Mouse (Mus musculus): ENCODE results near the gene Zfyve9.

DNA sequence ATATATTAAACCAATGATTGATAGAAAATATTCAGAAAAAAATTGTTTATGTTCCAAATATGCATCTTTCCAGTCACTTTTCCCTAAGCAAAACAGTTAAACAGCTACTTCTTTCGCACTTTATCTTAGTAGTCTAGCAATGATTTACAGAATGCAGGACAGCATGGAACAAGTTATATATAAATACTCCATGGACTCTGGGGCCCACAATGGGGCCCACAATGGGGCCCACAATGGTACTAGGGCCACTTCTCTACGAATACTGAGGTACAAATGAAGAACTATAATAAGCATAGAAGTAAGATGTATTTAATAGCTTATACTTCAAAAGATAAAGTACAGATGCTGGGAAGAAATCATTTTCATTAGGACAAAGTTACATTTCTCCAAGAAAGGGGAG, 56.5 kb downstream of the Zfyve9 start:
- TF ChIP-seq CTCF (IDR thresholded peaks at IDR 0.05), result no peak
- TF ChIP-seq POLR2A (IDR thresholded peaks at IDR 0.05; ENCODE audit: insufficient read depth, low read depth, low read length), result no peak
